Mouse (Mus musculus) adrenal gland, postnatal 4 days (tissue): ENCODE results near the gene Tktl1. TPM values are rescaled to one million over a fixed set of nuclear protein-coding genes. Genes with fewer than 3 reads are reported as not detected.
"Not testable (repeated sequence)": the region's sequence is repeated elsewhere in the genome, so short reads cannot be mapped to it uniquely, and the experiment has no call there.

Source experiments
- DNase-seq, 2 experiments: peaks; one replicate each; pipeline ENCODE4 v3.0.0; 2021 to 2022; ENCODE audit warnings: low spot score in 2 of 2, mixed read lengths in 2 of 2
- long read RNA-seq, 2 experiments: library from polyadenylated mRNA; stranded (forward); transcript quantifications; one replicate each; pipeline ENCODE4 v2.0.0; 2021
- total RNA-seq, 2 experiments: library from RNA; stranded (reverse); gene quantifications; 2 replicates each; pipeline ENCODE4 v1.2.3; 2021

Tktl1 gene
- total RNA-seq = not detected
- long read RNA-seq, experiment 1 = 0 reads
- long read RNA-seq, experiment 2 = 0 reads

GRCm38 (mm10) chrX:74176959-74177358, at the start of gene Tktl1:
TSS of gene Tktl1 (plus strand) at chrX:74177259.
- DNase-seq = no peak

GRCm38 (mm10) chrX:74135263-74135662, 41.8 kb upstream of the Tktl1 start, which contains the start of gene Mecp2:
TSS of gene Mecp2 (minus strand) at chrX:74135363.
- DNase-seq = not testable (repeated sequence)

DNA sequence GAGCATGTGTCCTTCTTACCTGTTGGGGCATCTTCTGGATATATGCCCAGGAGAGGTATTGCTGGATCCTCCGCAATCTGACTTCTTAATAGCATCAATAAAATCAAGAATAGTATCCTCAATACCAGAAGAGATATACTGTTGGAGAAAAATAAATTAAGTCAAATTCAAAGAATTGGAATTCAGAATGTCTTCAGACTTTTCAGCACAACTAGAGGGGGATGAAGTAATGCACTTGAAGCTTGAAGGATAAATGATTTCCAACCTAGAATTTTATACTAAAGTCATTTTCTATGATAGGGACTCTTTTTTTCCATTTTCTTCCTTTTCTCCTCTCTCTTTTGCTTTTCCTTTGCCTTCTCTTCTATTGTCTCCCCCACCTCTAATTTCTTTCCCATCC, 9.3 kb upstream of the Tktl1 start, which contains the start of gene Tex28:
TSS of gene Tex28 (minus strand) at position 101 of the 400 bp plus-strand sequence.
- no peak for DNase-seq

DNA sequence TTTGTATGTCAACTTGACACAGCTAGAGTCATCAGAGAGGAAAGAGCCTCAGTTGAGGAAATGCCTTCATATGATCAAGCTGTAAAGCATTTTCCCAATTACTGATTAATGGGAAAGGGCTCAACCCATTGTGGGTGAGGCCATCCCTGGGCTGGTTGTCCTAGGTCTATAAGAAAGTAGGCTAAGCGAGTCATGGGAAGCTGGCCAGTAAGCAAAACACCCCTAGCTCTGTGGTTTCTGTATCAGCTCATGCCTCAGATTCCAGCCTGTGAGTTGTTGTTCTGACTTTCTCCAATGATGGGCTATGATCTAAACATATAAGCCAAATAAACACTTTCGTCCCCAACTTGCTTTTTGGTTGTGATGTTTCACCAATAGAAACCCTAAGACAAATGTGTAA, 26.5 kb downstream of the Tktl1 start:
- DNase-seq = no peak

- DNase-seq = no peak
These were observed 41.4 kb downstream of the Tktl1 start for GRCm38 (mm10) chrX:74218496-74218895.

DNA sequence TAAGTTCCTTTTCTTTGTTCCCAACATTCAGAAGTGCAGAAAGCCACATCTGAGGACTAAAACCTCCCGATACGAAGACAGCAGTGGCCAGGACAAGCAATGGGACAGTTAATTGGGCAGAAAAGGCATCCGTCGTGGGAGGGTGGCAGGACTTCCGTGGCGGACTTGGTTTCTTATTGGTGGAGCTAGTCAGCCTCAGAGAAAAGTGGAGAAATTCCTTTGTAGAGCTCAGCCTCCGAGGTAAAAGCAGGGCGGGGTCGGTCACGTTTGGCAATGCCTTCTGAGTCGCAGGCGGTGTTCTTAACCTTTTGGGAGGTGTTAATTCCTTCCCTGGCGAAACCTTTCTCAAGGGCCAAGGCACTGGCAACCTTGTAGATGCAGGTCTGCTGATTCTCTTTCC, 42.4 kb downstream of the Tktl1 start:
- no peak for DNase-seq

DNA sequence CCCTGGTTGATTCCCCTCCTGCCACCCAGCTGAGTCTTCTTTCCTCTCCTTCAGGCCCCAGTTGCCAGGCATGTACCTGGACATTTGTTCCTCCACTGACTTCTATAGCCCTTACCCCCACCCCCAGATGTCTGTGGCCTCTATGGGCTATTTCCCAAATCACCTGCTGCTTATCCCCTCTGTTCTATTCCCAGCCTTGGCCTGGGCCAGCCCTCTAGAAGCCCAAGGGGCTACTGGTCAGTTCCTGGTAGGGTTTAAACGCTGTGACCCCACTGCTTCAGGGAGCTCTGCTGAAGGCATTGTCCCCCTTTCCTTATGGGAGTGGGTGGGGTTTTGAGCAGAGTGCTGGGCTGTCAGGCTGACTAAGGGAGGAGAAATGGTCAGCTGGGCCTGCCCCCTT, 43.0 kb downstream of the Tktl1 start:
- DNase-seq = not testable (repeated sequence)

DNA sequence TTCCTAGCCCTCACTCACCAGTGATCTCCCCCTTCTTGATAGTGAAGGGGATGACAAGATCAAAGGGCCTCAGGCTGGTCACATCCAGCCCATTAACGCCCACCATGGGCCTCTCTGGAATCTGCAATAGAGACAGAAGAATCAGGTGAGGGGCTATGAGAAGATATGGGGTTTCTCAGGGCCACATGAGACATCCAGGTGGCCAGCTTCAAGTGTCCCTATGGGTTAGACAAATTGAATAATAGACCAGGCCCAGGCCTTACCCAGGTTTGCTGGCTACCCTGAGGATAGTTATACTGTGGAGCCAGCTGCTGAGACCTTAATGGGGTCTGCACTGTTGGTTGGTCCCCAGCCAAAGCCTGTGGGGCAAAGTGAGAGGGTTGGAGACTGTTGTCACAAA, 53.0 kb downstream of the Tktl1 start:
- DNase-seq = no peak

DNA sequence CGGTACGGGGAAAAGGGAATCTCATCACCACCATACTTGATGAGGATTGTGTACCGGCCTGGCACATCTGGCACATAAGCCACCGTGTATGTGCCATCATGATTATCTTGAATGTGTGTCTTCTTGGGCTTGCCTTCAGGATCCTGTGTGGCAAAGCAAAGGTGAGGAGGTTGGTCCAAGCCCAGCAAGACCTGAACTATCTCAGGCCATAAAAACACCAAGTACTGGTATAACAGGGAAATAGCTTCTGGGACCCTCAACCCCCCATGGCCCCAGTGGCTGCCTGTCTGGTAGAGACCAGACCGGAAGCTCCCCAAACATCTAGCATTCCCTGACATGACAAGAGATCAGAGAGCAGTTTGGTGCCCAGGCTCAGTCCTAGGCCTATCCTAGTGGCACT, 56.1 kb downstream of the Tktl1 start:
- no peak for DNase-seq

DNA sequence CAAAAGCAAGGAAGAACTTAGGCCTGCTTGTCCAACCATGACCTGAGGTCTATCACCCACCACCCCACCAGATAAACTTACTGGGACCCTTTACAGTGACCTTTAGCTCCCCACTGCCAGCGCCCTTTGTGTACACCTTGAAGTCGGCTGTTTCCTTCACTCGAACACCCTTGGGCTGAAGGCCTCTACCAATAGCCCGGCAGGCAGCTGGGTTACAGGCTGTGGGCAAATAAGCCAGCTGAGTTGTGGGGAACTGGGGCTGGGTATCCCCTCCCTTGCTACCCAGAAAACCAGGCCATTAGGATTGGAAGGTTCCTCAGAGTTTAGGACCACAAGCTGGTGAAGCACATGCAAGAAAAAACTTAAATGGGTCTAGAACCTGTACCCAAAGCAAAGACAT, 63.3 kb downstream of the Tktl1 start:
- DNase-seq = no peak

GRCm38 (mm10) chrX:74243396-74243795, 66.3 kb downstream of the Tktl1 start:
- no peak for DNase-seq

DNA sequence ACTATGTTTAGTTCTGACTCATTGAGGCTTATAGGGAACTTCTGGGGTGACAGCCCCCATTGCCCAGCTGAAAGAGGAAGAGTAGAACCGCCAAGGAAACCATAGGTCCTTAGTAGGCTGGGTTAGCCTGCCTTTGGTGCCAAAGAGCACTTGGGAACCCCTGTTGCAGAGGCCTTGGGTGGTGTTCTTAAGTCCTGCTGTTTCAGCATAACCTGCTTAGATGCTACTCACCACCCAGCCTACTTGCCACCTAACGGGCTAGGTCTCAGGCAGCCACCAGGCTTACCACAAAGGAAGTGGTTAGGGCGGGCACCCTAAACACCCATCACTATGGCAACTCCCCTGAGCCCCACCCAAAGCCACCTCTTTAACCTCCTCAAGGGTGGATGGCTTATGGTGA, 66.7 kb downstream of the Tktl1 start:
- DNase-seq = no peak

GRCm38 (mm10) chrX:74244614-74245083, 67.6 kb downstream of the Tktl1 start:
- no peak for DNase-seq

- no peak for DNase-seq
These were observed 68.0 kb downstream of the Tktl1 start for GRCm38 (mm10) chrX:74245107-74245506.

DNA sequence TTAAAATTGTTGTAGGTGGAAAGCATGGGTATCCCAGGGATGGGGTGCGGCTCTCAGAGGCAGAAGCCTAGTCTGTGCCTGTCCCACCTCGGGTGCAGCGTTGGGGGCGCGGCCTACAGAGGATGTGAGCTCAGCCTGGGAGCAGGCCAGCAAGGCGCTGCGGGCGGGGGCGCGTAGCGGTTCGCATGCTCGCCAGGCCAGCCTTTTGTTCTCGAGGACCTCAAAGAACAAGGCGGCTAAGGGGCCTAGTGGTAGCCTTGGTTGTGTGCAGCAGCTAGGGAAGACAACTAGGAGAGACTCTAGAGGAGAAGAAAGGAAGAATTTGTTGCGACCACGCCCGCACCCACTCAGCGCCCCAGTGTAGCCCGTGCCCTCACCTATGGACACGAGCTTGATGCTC, 68.6 kb downstream of the Tktl1 start:
- peak; percentile 22 to 40 for DNase-seq

- peak; percentile 31 to 60 for DNase-seq
These were observed 69.2 kb downstream of the Tktl1 start for GRCm38 (mm10) chrX:74246213-74246681.

- no peak for DNase-seq
These were observed 69.6 kb downstream of the Tktl1 start for GRCm38 (mm10) chrX:74246693-74247092.

DNA sequence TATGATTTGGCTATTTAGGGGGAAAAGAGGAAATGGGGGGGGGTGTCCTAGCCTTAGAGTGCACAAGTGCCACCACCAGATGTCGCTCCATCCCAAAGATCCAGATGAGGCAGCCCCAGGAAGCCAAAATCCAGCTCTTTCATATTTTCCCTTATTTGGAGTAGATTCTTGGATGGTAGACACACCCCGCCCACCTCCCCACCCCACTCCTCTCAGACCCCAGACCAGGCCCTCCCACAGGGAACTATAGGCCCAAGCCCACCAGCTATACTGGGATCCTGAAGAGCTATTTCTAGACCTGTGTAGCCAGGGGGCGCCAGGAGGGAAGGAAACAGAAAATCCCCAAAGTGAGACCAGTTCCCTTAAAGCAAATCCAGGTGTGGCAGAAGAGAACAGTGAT, 71.6 kb downstream of the Tktl1 start:
- DNase-seq = no peak

GRCm38 (mm10) chrX:74249615-74250014, 72.6 kb downstream of the Tktl1 start, which contains the start of gene Flna:
TSS of gene Flna (minus strand) at chrX:74249820.
- peak in 1 of 2 experiments; percentile 30 for DNase-seq

DNA sequence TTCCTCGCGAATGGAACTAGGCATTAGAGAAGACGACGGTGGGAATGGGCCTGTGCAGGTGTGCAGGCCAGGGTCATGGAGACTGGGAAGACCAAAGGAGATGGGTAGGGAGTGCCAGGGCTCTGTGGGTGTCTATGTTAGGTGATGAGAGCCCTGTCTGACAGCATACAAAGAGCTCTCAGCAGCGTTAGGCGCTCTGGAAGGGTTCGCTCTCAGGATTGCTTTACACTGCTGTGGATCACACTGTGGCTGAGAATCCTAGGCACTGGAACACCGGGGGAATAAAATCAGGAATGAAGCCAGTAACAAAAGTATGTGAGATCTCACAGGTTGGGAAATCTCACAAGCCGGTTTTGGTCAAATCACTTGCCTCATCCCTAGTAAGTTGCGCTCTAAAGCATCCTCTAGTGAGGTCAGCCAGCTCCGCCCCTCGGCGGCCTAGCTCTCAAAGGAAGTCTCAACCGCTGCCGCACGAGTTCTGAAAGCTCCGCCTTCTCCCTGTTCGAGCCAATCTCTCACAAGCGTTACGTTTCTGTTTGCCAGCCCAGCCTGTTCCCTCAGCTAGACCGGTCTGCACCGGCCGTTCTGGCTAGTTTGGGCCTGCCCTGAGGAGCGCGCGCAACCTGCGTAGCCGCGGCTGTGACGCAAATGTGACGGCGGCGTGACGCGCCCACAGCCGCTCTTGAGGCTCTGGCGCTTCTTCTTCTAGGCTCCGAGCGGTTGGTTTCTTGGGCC, 77.3 kb downstream of the Tktl1 start, which contains the start of gene Emd:
TSS of gene Emd (plus strand) at position 535 of the 735 bp plus-strand sequence.
- DNase-seq = peak; percentile 49 to 61

- no peak for DNase-seq
These were observed 78.0 kb downstream of the Tktl1 start for GRCm38 (mm10) chrX:74254888-74255565.

DNA sequence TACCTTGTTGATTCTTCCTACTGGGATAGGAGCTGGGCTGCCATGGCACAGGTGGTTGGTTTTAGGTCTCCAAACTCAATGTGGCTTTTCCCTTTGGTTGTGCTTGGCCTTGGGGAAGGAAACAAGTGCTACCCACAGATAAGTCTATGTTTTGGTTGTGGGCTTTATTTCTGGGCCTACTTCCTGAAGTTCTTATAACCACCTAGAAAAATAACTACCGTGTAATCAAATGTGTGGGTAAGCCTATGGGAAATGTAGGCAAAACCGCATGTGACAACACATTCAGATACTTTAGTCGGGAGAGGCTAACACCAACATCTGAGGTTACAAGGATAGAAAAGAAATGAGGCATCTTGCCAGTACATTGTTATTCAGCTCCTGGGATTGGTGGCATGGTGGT, 80.7 kb downstream of the Tktl1 start:
- DNase-seq = no peak
